Mouse (Mus musculus): ENCODE measurements around the gene Chn1. TPM values are rescaled to one million over a fixed set of nuclear protein-coding genes. Genes with fewer than 3 reads are reported as not detected.
A peak's percentile ranks its signal among the peaks of the same experiment; 100 is the strongest.
"Not testable (repeated sequence)": the region's sequence is repeated elsewhere in the genome, so short reads cannot be mapped to it uniquely, and the experiment has no call there.

Gene Chn1
- polyA plus RNA-seq (2014; fragmentation: Nextera tagmentation; extraction: Ambion mirVana): 30.4 and 36.7 TPM in 2 replicates

- ATAC-seq (ENCODE audit: insufficient number of reproducible peaks, insufficient read depth, low FRiP score, low read depth): peak; percentile 84
- Histone ChIP-seq H3K36me3 (ENCODE audit: control insufficient read depth, insufficient read depth, low read length) (no peaks in the 10 kb centered on the region), H3K9ac (ENCODE audit: low read length) (peak within 1 kb of the TSS; percentile 89), H3K27me3 (ENCODE audit: control insufficient read depth, insufficient read depth, low read length) (no peaks in the 10 kb centered on the region; the same call in 1 of the 2 replicates), H3K9me3 (ENCODE audit: control insufficient read depth, low read length) (no peaks in the 10 kb centered on the region), H3K4me2 (ENCODE audit: low read length) (peak within 1 kb of the TSS; percentile 87), H3K4me3 (ENCODE audit: control insufficient read depth in 1 of 2, insufficient read depth in 1 of 2, low read depth in 1 of 2, low read length in 2 of 2) (peak within 1 kb of the TSS; percentile 89 to 93), H3K4me1 (ENCODE audit: control insufficient read depth in 2 of 2, insufficient read depth in 2 of 2, low read length in 2 of 2) (peaks cover 2 to 23% of the 10 kb centered on the region in 2 experiments; a peak in 3 of 4 replicates), H3K27ac (replicated peaks in 1 of 2; ENCODE audit: control insufficient read depth in 1 of 2, insufficient read depth in 1 of 2, low read depth in 2 of 2, low read length in 2 of 2) (peak within 1 kb of the TSS in 1 of 2 experiments; percentile 65; a peak in 2 of 4 replicates)
- WGBS: under 1% methylated on average over 106 of the region's 131 CpGs
Observed at GRCm38 (mm10) chr2:73774786-73775682, at the start of gene Chn1. Gene Chn1, minus strand, starts transcription at chr2:73775346.

GRCm38 (mm10) chr2:73818742-73819141 lies 43.6 kb upstream of the Chn1 start:
- Histone ChIP-seq H3K9me3 (ENCODE audit: control insufficient read depth, low read length) (no peaks in the 10 kb centered on the region), H3K4me3 (ENCODE audit: control insufficient read depth in 1 of 2, insufficient read depth in 1 of 2, low read depth in 1 of 2, low read length in 2 of 2) (no peak overlapping the region), H3K4me1 (ENCODE audit: control insufficient read depth in 2 of 2, insufficient read depth in 2 of 2, low read length in 2 of 2) (peaks cover 2 to 18% of the 10 kb centered on the region in 2 experiments; a peak in 2 of 4 replicates), H3K27me3 (ENCODE audit: control insufficient read depth, insufficient read depth, low read length) (no peaks in the 10 kb centered on the region), H3K4me2 (ENCODE audit: low read length) (no peak overlapping the region), H3K27ac (replicated peaks in 1 of 2; ENCODE audit: control insufficient read depth in 1 of 2, insufficient read depth in 1 of 2, low read depth in 2 of 2, low read length in 2 of 2) (peak overlapping the region in 1 of 2 experiments; percentile 26; a peak in 1 of 4 replicates), H3K9ac (ENCODE audit: low read length) (no peak overlapping the region), H3K36me3 (ENCODE audit: control insufficient read depth, insufficient read depth, low read length) (peaks cover 46% of the 10 kb centered on the region)
- WGBS: 25% methylated on average over 4 of the region's 4 CpGs
- no peak for ATAC-seq (ENCODE audit: insufficient number of reproducible peaks, insufficient read depth, low FRiP score, low read depth)

- H3K9me3 ChIP-seq (ENCODE audit: control insufficient read depth, low read length): no peaks in the 10 kb centered on the region
- no peak overlapping the region for H3K9ac ChIP-seq (ENCODE audit: low read length)
- no peaks in the 10 kb centered on the region for H3K36me3 ChIP-seq (ENCODE audit: control insufficient read depth, insufficient read depth, low read length)
- H3K4me3 ChIP-seq (ENCODE audit: control insufficient read depth in 1 of 2, insufficient read depth in 1 of 2, low read depth in 1 of 2, low read length in 2 of 2): no peak overlapping the region
- H3K27ac ChIP-seq (replicated peaks in 1 of 2; ENCODE audit: control insufficient read depth in 1 of 2, insufficient read depth in 1 of 2, low read depth in 2 of 2, low read length in 2 of 2): no peak overlapping the region
- WGBS: 84% methylated on average over 8 of the region's 8 CpGs
- no peak overlapping the region for H3K4me2 ChIP-seq (ENCODE audit: low read length)
- no peak for ATAC-seq (ENCODE audit: insufficient number of reproducible peaks, insufficient read depth, low FRiP score, low read depth)
- no peaks in the 10 kb centered on the region for H3K27me3 ChIP-seq (ENCODE audit: control insufficient read depth, insufficient read depth, low read length)
- H3K4me1 ChIP-seq (ENCODE audit: control insufficient read depth in 2 of 2, insufficient read depth in 2 of 2, low read length in 2 of 2): no peaks in the 10 kb centered on the region
Observed at GRCm38 (mm10) chr2:73807609-73808008, 32.5 kb upstream of the Chn1 start.

GRCm38 (mm10) chr2:73800127-73800526 lies 25.0 kb upstream of the Chn1 start:
- H3K4me1 ChIP-seq (ENCODE audit: control insufficient read depth in 2 of 2, insufficient read depth in 2 of 2, low read length in 2 of 2); ATAC-seq (ENCODE audit: insufficient number of reproducible peaks, insufficient read depth, low FRiP score, low read depth); H3K36me3 ChIP-seq (ENCODE audit: control insufficient read depth, insufficient read depth, low read length); H3K9ac ChIP-seq (ENCODE audit: low read length); H3K27ac ChIP-seq (replicated peaks in 1 of 2; ENCODE audit: control insufficient read depth in 1 of 2, insufficient read depth in 1 of 2, low read depth in 2 of 2, low read length in 2 of 2); H3K27me3 ChIP-seq (ENCODE audit: control insufficient read depth, insufficient read depth, low read length); H3K4me2 ChIP-seq (ENCODE audit: low read length); H3K4me3 ChIP-seq (ENCODE audit: control insufficient read depth in 1 of 2, insufficient read depth in 1 of 2, low read depth in 1 of 2, low read length in 2 of 2); H3K9me3 ChIP-seq (ENCODE audit: control insufficient read depth, low read length): not testable (repeated sequence)
- WGBS: 91% methylated on average over 9 of the region's 9 CpGs

- no peaks in the 10 kb centered on the region for H3K36me3 ChIP-seq (ENCODE audit: control insufficient read depth, insufficient read depth, low read length)
- no peak overlapping the region for H3K27ac ChIP-seq (replicated peaks in 1 of 2; ENCODE audit: control insufficient read depth in 1 of 2, insufficient read depth in 1 of 2, low read depth in 2 of 2, low read length in 2 of 2)
- no peak overlapping the region for H3K9ac ChIP-seq (ENCODE audit: low read length)
- H3K4me3 ChIP-seq (ENCODE audit: control insufficient read depth in 1 of 2, insufficient read depth in 1 of 2, low read depth in 1 of 2, low read length in 2 of 2): no peak overlapping the region
- ATAC-seq (ENCODE audit: insufficient number of reproducible peaks, insufficient read depth, low FRiP score, low read depth): no peak
- no peaks in the 10 kb centered on the region for H3K9me3 ChIP-seq (ENCODE audit: control insufficient read depth, low read length)
- no peaks in the 10 kb centered on the region for H3K27me3 ChIP-seq (ENCODE audit: control insufficient read depth, insufficient read depth, low read length)
- H3K4me2 ChIP-seq (ENCODE audit: low read length): no peak overlapping the region
- 67% methylated on average over 5 of the region's 5 CpGs for WGBS
- H3K4me1 ChIP-seq (ENCODE audit: control insufficient read depth in 2 of 2, insufficient read depth in 2 of 2, low read length in 2 of 2): no peaks in the 10 kb centered on the region
Observed at GRCm38 (mm10) chr2:73798786-73799185, 23.6 kb upstream of the Chn1 start.

GRCm38 (mm10) chr2:73798136-73798535 lies 23.0 kb upstream of the Chn1 start:
- Histone ChIP-seq H3K27me3 (ENCODE audit: control insufficient read depth, insufficient read depth, low read length) (no peaks in the 10 kb centered on the region), H3K36me3 (ENCODE audit: control insufficient read depth, insufficient read depth, low read length) (no peaks in the 10 kb centered on the region), H3K4me3 (ENCODE audit: control insufficient read depth in 1 of 2, insufficient read depth in 1 of 2, low read depth in 1 of 2, low read length in 2 of 2) (no peak overlapping the region), H3K9me3 (ENCODE audit: control insufficient read depth, low read length) (no peaks in the 10 kb centered on the region), H3K4me2 (ENCODE audit: low read length) (no peak overlapping the region), H3K9ac (ENCODE audit: low read length) (no peak overlapping the region), H3K27ac (replicated peaks in 1 of 2; ENCODE audit: control insufficient read depth in 1 of 2, insufficient read depth in 1 of 2, low read depth in 2 of 2, low read length in 2 of 2) (no peak overlapping the region), H3K4me1 (ENCODE audit: control insufficient read depth in 2 of 2, insufficient read depth in 2 of 2, low read length in 2 of 2) (no peaks in the 10 kb centered on the region)
- WGBS: 38% methylated on average over 4 of the region's 4 CpGs
- no peak for ATAC-seq (ENCODE audit: insufficient number of reproducible peaks, insufficient read depth, low FRiP score, low read depth)

- Histone ChIP-seq H3K27ac (replicated peaks in 1 of 2; ENCODE audit: control insufficient read depth in 1 of 2, insufficient read depth in 1 of 2, low read depth in 2 of 2, low read length in 2 of 2) (no peak overlapping the region), H3K27me3 (ENCODE audit: control insufficient read depth, insufficient read depth, low read length) (no peaks in the 10 kb centered on the region), H3K4me2 (ENCODE audit: low read length) (peak overlapping the region; percentile 35), H3K4me3 (ENCODE audit: control insufficient read depth in 1 of 2, insufficient read depth in 1 of 2, low read depth in 1 of 2, low read length in 2 of 2) (no peak overlapping the region), H3K36me3 (ENCODE audit: control insufficient read depth, insufficient read depth, low read length) (no peaks in the 10 kb centered on the region), H3K9ac (ENCODE audit: low read length) (no peak overlapping the region), H3K4me1 (ENCODE audit: control insufficient read depth in 2 of 2, insufficient read depth in 2 of 2, low read length in 2 of 2) (no peaks in the 10 kb centered on the region), H3K9me3 (ENCODE audit: control insufficient read depth, low read length) (no peaks in the 10 kb centered on the region)
- WGBS: 47% methylated on average over 19 of the region's 19 CpGs
- no peak for ATAC-seq (ENCODE audit: insufficient number of reproducible peaks, insufficient read depth, low FRiP score, low read depth)
Observed at GRCm38 (mm10) chr2:73791846-73792630, 16.9 kb upstream of the Chn1 start.
